Mouse (Mus musculus) WW6 (cell line): ENCODE results near the gene Rcor1.

Experiments
- DNase-seq: peaks from one replicate; pipeline ENCODE4 v3.0.0-alpha.2; 2013; ENCODE audit warnings: low read depth, low spot score

Rcor1 gene

GRCm38 (mm10) chr12:111125666-111126065 lies 86.5 kb downstream of the Rcor1 start:
- DNase-seq, result no peak

GRCm38 (mm10) chr12:111134169-111134568 lies 95.0 kb downstream of the Rcor1 start:
- no peak for DNase-seq

- DNase-seq, result no peak
Measured at GRCm38 (mm10) chr12:111134791-111135733, 95.9 kb downstream of the Rcor1 start.

- DNase-seq, result no peak
Measured at GRCm38 (mm10) chr12:111135953-111136352, 96.8 kb downstream of the Rcor1 start.

- DNase-seq, result no peak
Measured at GRCm38 (mm10) chr12:111137079-111137478, 97.9 kb downstream of the Rcor1 start.

GRCm38 (mm10) chr12:111143005-111143508 lies 103.9 kb downstream of the Rcor1 start:
- peak; percentile 70 for DNase-seq

- no peak for DNase-seq
Measured at GRCm38 (mm10) chr12:111143509-111144063, 104.4 kb downstream of the Rcor1 start.

GRCm38 (mm10) chr12:111144598-111144997 lies 105.4 kb downstream of the Rcor1 start:
- no peak for DNase-seq

GRCm38 (mm10) chr12:111145269-111145668 lies 106.1 kb downstream of the Rcor1 start:
- DNase-seq, result no peak

GRCm38 (mm10) chr12:111149495-111150235 lies 110.5 kb downstream of the Rcor1 start:
- DNase-seq, result no peak

- DNase-seq, result no peak
Measured at GRCm38 (mm10) chr12:111150236-111150596, 111.1 kb downstream of the Rcor1 start.

- DNase-seq, result no peak
Measured at GRCm38 (mm10) chr12:111151422-111152156, 112.4 kb downstream of the Rcor1 start.

- no peak for DNase-seq
Measured at GRCm38 (mm10) chr12:111152579-111152978, 113.4 kb downstream of the Rcor1 start.

GRCm38 (mm10) chr12:111152981-111153710 lies 114.0 kb downstream of the Rcor1 start:
- DNase-seq, result no peak

GRCm38 (mm10) chr12:111153946-111154345 lies 114.8 kb downstream of the Rcor1 start:
- no peak for DNase-seq

- no peak for DNase-seq
Measured at GRCm38 (mm10) chr12:111154641-111155040, 115.5 kb downstream of the Rcor1 start.

- no peak for DNase-seq
Measured at GRCm38 (mm10) chr12:111155756-111156155, 116.6 kb downstream of the Rcor1 start.

GRCm38 (mm10) chr12:111159659-111160428 lies 120.7 kb downstream of the Rcor1 start:
- no peak for DNase-seq

GRCm38 (mm10) chr12:111160871-111161270 lies 121.7 kb downstream of the Rcor1 start:
- DNase-seq, result no peak

- DNase-seq, result no peak
Measured at GRCm38 (mm10) chr12:111161943-111162311, 122.8 kb downstream of the Rcor1 start.
